Mouse (Mus musculus) lung, embryonic 15.5 days (tissue): Measurements from ENCODE around the gene Cdkn2d. TPM values are rescaled to one million over a fixed set of nuclear protein-coding genes. Genes with fewer than 3 reads are reported as not detected.
A peak's percentile ranks its signal among the peaks of the same experiment; 100 is the strongest.
"Not testable (repeated sequence)": the region's sequence is repeated elsewhere in the genome, so short reads cannot be mapped to it uniquely, and the experiment has no call there.

Source experiments
- ATAC-seq: fragments of 200-750 bp; cut with Nextera tagmentation; 2 replicates; pipeline ENCODE4 v1.8.0; 2017; ENCODE audit warnings: moderate number of reproducible peaks, borderline replicate concordance; ENCODE audit not compliant: low FRiP score, low TSS enrichment; ENCODE audit errors: extremely low read depth
- H3K27ac ChIP-seq: fragments of 300-500 bp; sonication (generic); 2 replicates; pipeline ENCODE4 v1.5.1; 2015; ENCODE audit warnings: moderate library complexity, mild to moderate bottlenecking, inconsistent platforms
- H3K27me3 ChIP-seq: fragments of 300-500 bp; sonication (generic); 2 replicates; pipeline ENCODE4 v1.6.1; 2015; ENCODE audit warnings: inconsistent platforms
- H3K36me3 ChIP-seq: fragments of 300-500 bp; sonication (generic); 2 replicates; pipeline ENCODE4 v1.6.1; 2015; ENCODE audit warnings: inconsistent platforms
- H3K4me1 ChIP-seq: fragments of 300-500 bp; sonication (generic); 2 replicates; pipeline ENCODE4 v1.6.1; 2015; ENCODE audit warnings: inconsistent platforms
- H3K4me2 ChIP-seq: fragments of 300-500 bp; sonication (generic); 2 replicates; pipeline ENCODE4 v1.6.1; 2015; ENCODE audit warnings: inconsistent platforms, mild to moderate bottlenecking, moderate library complexity
- H3K4me3 ChIP-seq: fragments of 300-500 bp; sonication (generic); 2 replicates; pipeline ENCODE4 v1.5.1; 2015; ENCODE audit warnings: mild to moderate bottlenecking, inconsistent platforms
- H3K9ac ChIP-seq: fragments of 300-500 bp; sonication (generic); 2 replicates; pipeline ENCODE4 v1.6.1; 2015; ENCODE audit warnings: inconsistent platforms
- H3K9me3 ChIP-seq: fragments of 300-500 bp; sonication (generic); 2 replicates; pipeline ENCODE4 v1.6.1; 2016; ENCODE audit warnings: inconsistent platforms
- WGBS: fragments of 180-500 bp; shearing (Covaris S2); methylation state at CpG from one replicate; pipeline ENCODE4 v1.1.7; 2015; 5-methylcytosine and 5-hydroxymethylcytosine counted together
- polyA plus RNA-seq: library from polyadenylated mRNA; unstranded; fragments of >200 nt; fragmentation: Nextera tagmentation; extraction: Ambion mirVana; gene quantifications from 2 replicates; pipeline ENCODE4 v1.2.1, GENCODE M21; 2015

Cdkn2d gene
- polyA plus RNA-seq, 1 experiment from 2014 or later, result 52.3 TPM

GRCm38 (mm10) chr9:21328041-21328440 lies 36.8 kb upstream of the Cdkn2d start:
- Histone ChIP-seq H3K4me3 (no peak overlapping the region), H3K27ac (no peak overlapping the region), H3K4me1 (peaks cover 38% of the 10 kb centered on the region), H3K4me2 (no peak overlapping the region), H3K9ac (no peak overlapping the region), H3K27me3 (no peaks in the 10 kb centered on the region), H3K36me3 (0 out of 2 replicates have a peak, but pooled peaks cover 2% of the 10 kb centered on the region), H3K9me3 (no peaks in the 10 kb centered on the region)
- ATAC-seq, result no peak
- WGBS, result 76% methylated on average over 3 of the region's 3 CpGs

GRCm38 (mm10) chr9:21327569-21327968 lies 36.4 kb upstream of the Cdkn2d start:
- WGBS, result 60% methylated on average over 3 of the region's 3 CpGs

GRCm38 (mm10) chr9:21324269-21324668 lies 33.1 kb upstream of the Cdkn2d start:
- Histone ChIP-seq H3K27me3 (no peaks in the 10 kb centered on the region), H3K36me3 (0 out of 2 replicates have a peak, but pooled peaks cover 2% of the 10 kb centered on the region), H3K27ac (0 out of 2 replicates have a peak overlapping the region, but pooled peaks have one; percentile 4), H3K9ac (no peak overlapping the region), H3K9me3 (no peaks in the 10 kb centered on the region), H3K4me1 (peaks cover 34% of the 10 kb centered on the region), H3K4me2 (no peak overlapping the region), H3K4me3 (no peak overlapping the region)
- WGBS, result 81% methylated on average over 11 of the region's 11 CpGs
- ATAC-seq, result no peak

More at GRCm38 (mm10) chr9:21327569-21327968, 36.4 kb upstream of the Cdkn2d start:
- Histone ChIP-seq H3K9me3 (no peaks in the 10 kb centered on the region), H3K9ac (no peak overlapping the region), H3K27ac (no peak overlapping the region), H3K27me3 (no peaks in the 10 kb centered on the region), H3K36me3 (0 out of 2 replicates have a peak, but pooled peaks cover 2% of the 10 kb centered on the region), H3K4me1 (peaks cover 33% of the 10 kb centered on the region), H3K4me2 (no peak overlapping the region), H3K4me3 (no peak overlapping the region)
- ATAC-seq, result no peak

- H3K9me3 ChIP-seq, H3K27me3 ChIP-seq, H3K4me3 ChIP-seq, ATAC-seq, H3K9ac ChIP-seq, H3K36me3 ChIP-seq, H3K4me2 ChIP-seq, H3K27ac ChIP-seq: not testable (repeated sequence)
- 83% methylated on average over 8 of the region's 8 CpGs for WGBS
- peaks cover 27% of the 10 kb centered on the region for H3K4me1 ChIP-seq
These were observed 31.7 kb upstream of the Cdkn2d start for GRCm38 (mm10) chr9:21322917-21323297.

GRCm38 (mm10) chr9:21322211-21322916 lies 31.2 kb upstream of the Cdkn2d start:
- H3K9ac ChIP-seq, result no peak overlapping the region
- H3K9me3 ChIP-seq, result no peaks in the 10 kb centered on the region
- H3K4me3 ChIP-seq, result peak overlapping the region; percentile 55; the same call in 1 of the 2 replicates
- WGBS, result 83% methylated on average over 19 of the region's 19 CpGs
- H3K36me3 ChIP-seq, result 0 out of 2 replicates have a peak, but pooled peaks cover 2% of the 10 kb centered on the region
- peak overlapping the region; percentile 82 for H3K4me2 ChIP-seq
- H3K4me1 ChIP-seq, result peaks cover 21% of the 10 kb centered on the region
- peak overlapping the region; percentile 32; the same call in 1 of the 2 replicates for H3K27ac ChIP-seq
- no peak for ATAC-seq
- H3K27me3 ChIP-seq, result no peaks in the 10 kb centered on the region

GRCm38 (mm10) chr9:21321513-21321835 lies 30.3 kb upstream of the Cdkn2d start:
- Histone ChIP-seq H3K36me3 (0 out of 2 replicates have a peak, but pooled peaks cover under 1% of the 10 kb centered on the region), H3K27ac (peak overlapping the region; percentile 32), H3K4me1 (peaks cover 16% of the 10 kb centered on the region), H3K4me3 (peak overlapping the region; percentile 55), H3K9me3 (no peaks in the 10 kb centered on the region), H3K4me2 (peak overlapping the region; percentile 82), H3K27me3 (no peaks in the 10 kb centered on the region), H3K9ac (peak overlapping the region; percentile 62)
- ATAC-seq, result 0 out of 2 replicates have a peak, but pooled peaks have one; percentile 11
- WGBS, result 4% methylated on average over 6 of the region's 6 CpGs

- H3K36me3 ChIP-seq, result no peaks in the 10 kb centered on the region
- peaks cover 16% of the 10 kb centered on the region for H3K4me1 ChIP-seq
- H3K9ac ChIP-seq, result peak within 1 kb of the TSS; percentile 62
- H3K4me2 ChIP-seq, result peak within 1 kb of the TSS; percentile 82
- peak within 1 kb of the TSS; percentile 55 for H3K4me3 ChIP-seq
- ATAC-seq, result peak; percentile 93
- no peaks in the 10 kb centered on the region for H3K9me3 ChIP-seq
- WGBS, result under 1% methylated on average over 52 of the region's 52 CpGs
- no peaks in the 10 kb centered on the region for H3K27me3 ChIP-seq
- peak within 1 kb of the TSS; percentile 32 for H3K27ac ChIP-seq
These were observed 29.7 kb upstream of the Cdkn2d start, which contains the start of gene Slc44a2 for GRCm38 (mm10) chr9:21320619-21321512. TSS of gene Slc44a2 (plus strand) at chr9:21320698.

- Histone ChIP-seq H3K27ac (no peak overlapping the region), H3K36me3 (no peaks in the 10 kb centered on the region), H3K4me3 (peak overlapping the region; percentile 55), H3K27me3 (no peaks in the 10 kb centered on the region), H3K9me3 (no peaks in the 10 kb centered on the region), H3K4me2 (peak overlapping the region; percentile 82), H3K4me1 (peaks cover 16% of the 10 kb centered on the region), H3K9ac (peak overlapping the region; percentile 62)
- no peak; the same call in none of the 2 replicates for ATAC-seq
- 21% methylated on average over 4 of the region's 4 CpGs for WGBS
These were observed 29.0 kb upstream of the Cdkn2d start for GRCm38 (mm10) chr9:21320280-21320618.

- H3K27ac ChIP-seq, result no peak overlapping the region
- WGBS, result 91% methylated on average over 4 of the region's 4 CpGs
- ATAC-seq, result no peak
These were observed 28.3 kb upstream of the Cdkn2d start for GRCm38 (mm10) chr9:21319503-21319902.

GRCm38 (mm10) chr9:21318792-21319191 lies 27.6 kb upstream of the Cdkn2d start:
- 92% methylated on average over 6 of the region's 6 CpGs for WGBS
- H3K9me3 ChIP-seq, result no peaks in the 10 kb centered on the region
- peaks cover 16% of the 10 kb centered on the region for H3K4me1 ChIP-seq
- no peak overlapping the region for H3K4me2 ChIP-seq
- H3K27ac ChIP-seq, result no peak overlapping the region
- no peak overlapping the region for H3K4me3 ChIP-seq
- no peak for ATAC-seq
- no peaks in the 10 kb centered on the region for H3K36me3 ChIP-seq
- no peaks in the 10 kb centered on the region for H3K27me3 ChIP-seq
- no peak overlapping the region for H3K9ac ChIP-seq

More at GRCm38 (mm10) chr9:21319503-21319902, 28.3 kb upstream of the Cdkn2d start:
- Histone ChIP-seq H3K27me3 (no peaks in the 10 kb centered on the region), H3K4me1 (peaks cover 16% of the 10 kb centered on the region), H3K36me3 (no peaks in the 10 kb centered on the region), H3K4me3 (no peak overlapping the region), H3K9me3 (no peaks in the 10 kb centered on the region), H3K9ac (no peak overlapping the region), H3K4me2 (no peak overlapping the region)

GRCm38 (mm10) chr9:21316696-21317095 lies 25.5 kb upstream of the Cdkn2d start:
- WGBS, result 69% methylated on average over 7 of the region's 7 CpGs
- H3K4me3 ChIP-seq, result no peak overlapping the region
- H3K27ac ChIP-seq, result no peak overlapping the region
- H3K9ac ChIP-seq, result no peak overlapping the region
- H3K4me1 ChIP-seq, result peaks cover 11% of the 10 kb centered on the region
- H3K36me3 ChIP-seq, result no peaks in the 10 kb centered on the region
- H3K4me2 ChIP-seq, result no peak overlapping the region
- H3K27me3 ChIP-seq, result peaks cover 11% of the 10 kb centered on the region
- ATAC-seq, result no peak
- H3K9me3 ChIP-seq, result no peaks in the 10 kb centered on the region

- H3K9ac ChIP-seq, result no peak overlapping the region
- no peaks in the 10 kb centered on the region for H3K36me3 ChIP-seq
- 41% methylated on average over 5 of the region's 5 CpGs for WGBS
- ATAC-seq, result no peak
- H3K4me3 ChIP-seq, result no peak overlapping the region
- H3K4me1 ChIP-seq, result peaks cover 4% of the 10 kb centered on the region; the same call in 1 of the 2 replicates
- no peaks in the 10 kb centered on the region for H3K9me3 ChIP-seq
- H3K27ac ChIP-seq, result no peak overlapping the region
- H3K27me3 ChIP-seq, result peaks cover 16% of the 10 kb centered on the region
- H3K4me2 ChIP-seq, result no peak overlapping the region
These were observed 24.2 kb upstream of the Cdkn2d start for GRCm38 (mm10) chr9:21315421-21315820.
